Mouse (Mus musculus): ENCODE data around the gene Sort1. TPM values are rescaled to one million over a fixed set of nuclear protein-coding genes. Genes with fewer than 3 reads are reported as not detected.
A peak's percentile ranks its signal among the peaks of the same experiment; 100 is the strongest.

The Sort1 gene
- polyA plus RNA-seq, 1 experiment from 2014 or later, result 6.4 TPM

DNA sequence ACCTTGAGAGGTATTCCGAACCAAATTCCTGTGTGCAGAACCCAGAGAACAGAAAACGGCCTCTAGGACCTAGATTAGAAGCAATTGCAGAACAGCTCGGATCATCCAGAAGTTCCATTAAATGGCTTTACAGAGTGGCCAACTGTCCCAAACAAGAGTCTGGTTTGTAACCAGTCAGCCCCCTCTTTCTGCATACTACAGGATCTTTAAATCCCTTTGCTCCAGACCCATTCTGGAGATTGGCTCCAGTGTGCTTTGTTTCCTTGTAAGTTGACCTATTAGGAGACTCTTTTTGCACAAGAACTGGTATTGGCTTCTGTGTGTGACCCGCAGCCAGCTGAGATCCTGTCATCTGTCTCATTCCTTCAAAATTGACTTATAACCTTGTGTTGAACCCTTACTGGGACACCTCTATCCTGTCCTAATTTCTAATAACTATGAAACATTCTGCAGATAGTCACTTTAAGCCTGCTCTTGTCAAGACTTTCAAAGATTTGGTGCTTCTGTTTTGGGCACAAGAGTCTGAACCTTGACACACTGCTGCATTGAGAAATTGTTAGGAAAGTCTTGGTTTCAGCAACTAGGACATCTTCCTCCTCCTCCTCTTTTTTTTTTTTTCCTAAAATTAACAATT is 1.3 kb downstream of the Sort1 start:
- ATAC-seq (ENCODE audit: insufficient number of reproducible peaks, insufficient read depth, low FRiP score, low TSS enrichment, low read depth), result no peak
- Histone ChIP-seq H3K27me3 (no peaks in the 10 kb centered on the region), H3K4me2 (peak overlapping the region; percentile 95), H3K9ac (peak overlapping the region; percentile 85), H3K4me3 (peak overlapping the region; percentile 83), H3K27ac (no peak overlapping the region), H3K9me3 (no peaks in the 10 kb centered on the region), H3K36me3 (no peaks in the 10 kb centered on the region), H3K4me1 (peaks cover 52% of the 10 kb centered on the region)
- WGBS, result 44% methylated on average over 4 of the region's 4 CpGs

DNA sequence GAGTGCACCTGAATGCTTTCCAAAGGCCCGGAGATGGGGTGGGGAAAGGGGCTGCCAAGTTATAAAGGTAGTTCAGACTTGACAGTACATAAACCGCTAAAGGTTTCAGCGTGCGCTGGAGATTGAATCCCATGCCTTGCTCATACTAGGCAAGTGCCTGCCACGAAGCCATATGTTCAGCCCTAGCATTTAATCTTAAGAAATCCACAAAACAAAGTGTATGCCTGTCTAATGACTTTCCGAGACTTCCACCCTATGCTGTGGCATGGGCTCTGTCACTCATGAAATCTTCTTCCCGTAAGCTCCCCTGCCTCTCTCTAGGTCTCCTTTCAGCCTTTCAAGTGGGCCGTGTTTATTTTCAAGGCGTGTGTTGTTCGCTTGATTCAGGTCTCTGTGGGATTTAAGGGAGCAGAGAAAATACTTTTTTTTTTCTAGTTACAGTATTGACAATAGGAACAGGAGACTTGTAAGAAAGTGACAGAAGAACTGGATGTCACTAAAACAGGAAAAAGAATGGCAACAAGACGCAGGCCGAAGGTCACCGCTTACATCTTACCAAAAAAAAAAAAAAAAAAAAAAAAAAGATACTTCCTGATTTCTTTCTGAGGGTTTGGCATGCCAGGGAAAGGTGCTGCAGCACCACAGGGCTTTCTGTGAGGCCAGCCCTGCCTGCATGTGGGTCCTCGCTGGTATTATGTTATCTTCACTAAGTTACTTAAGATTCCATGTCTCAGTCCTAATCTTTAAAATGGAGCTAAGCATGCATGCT is 3.0 kb downstream of the Sort1 start:
- peaks cover 52% of the 10 kb centered on the region for H3K4me1 ChIP-seq
- H3K27me3 ChIP-seq, result no peaks in the 10 kb centered on the region
- no peak overlapping the region for H3K27ac ChIP-seq
- WGBS, result 61% methylated on average over 14 of the region's 14 CpGs
- H3K9me3 ChIP-seq, result no peaks in the 10 kb centered on the region
- no peaks in the 10 kb centered on the region for H3K36me3 ChIP-seq
- ATAC-seq (ENCODE audit: insufficient number of reproducible peaks, insufficient read depth, low FRiP score, low TSS enrichment, low read depth), result no peak
- H3K4me2 ChIP-seq, result no peak overlapping the region
- H3K9ac ChIP-seq, result peak overlapping the region; percentile 37; the same call in 1 of the 2 replicates
- H3K4me3 ChIP-seq, result no peak overlapping the region

DNA sequence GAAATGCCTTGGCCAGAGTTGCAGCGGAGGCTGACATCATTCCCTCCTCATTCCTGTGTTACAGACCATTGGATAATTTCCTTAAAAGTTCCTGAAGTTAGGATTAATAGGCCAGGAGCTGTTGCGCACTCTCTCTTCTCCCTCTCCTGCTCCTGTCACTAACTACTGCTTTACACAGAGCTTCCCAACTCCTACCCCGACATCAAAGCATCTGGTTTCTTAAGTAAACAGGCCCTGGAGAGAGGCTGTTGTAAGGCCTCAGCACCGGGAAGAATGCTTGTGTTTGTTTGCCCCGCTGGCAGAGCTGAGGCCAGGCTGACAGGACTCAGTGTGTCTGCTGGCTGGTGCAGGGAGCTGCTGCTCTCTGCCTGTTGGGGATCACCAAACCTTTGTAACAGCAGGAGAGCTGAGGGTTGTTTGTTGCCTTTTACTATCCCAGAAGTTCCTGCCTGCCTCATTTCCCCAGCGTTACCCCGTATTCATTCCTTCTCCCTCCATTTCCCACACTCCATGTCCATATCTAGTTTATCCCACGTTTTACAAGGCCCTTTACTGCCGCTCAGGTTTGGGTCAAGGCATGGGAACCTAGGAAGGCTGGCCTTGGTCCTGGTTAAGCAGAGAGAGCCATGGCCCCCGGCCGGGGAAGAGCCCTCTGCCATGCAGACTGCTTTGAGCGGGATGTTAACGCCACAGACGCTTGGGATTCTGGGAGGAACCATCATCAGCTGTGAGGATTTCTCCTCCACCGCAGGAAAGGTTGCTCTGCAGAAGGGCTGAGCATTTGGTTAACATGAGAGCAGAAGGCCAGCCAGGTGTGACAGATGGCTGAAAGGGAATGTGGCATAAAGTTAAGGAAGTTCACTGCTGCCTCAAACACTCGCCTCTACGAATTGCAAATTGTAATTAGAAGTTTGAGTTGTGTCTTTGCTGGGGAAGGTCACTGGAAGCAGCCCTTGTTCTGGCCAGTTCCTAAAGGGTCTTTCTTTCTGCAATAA is 4.2 kb downstream of the Sort1 start:
- peaks cover 46% of the 10 kb centered on the region for H3K4me1 ChIP-seq
- H3K27me3 ChIP-seq, result no peaks in the 10 kb centered on the region
- H3K27ac ChIP-seq, result peak overlapping the region; percentile 52
- no peak overlapping the region for H3K4me3 ChIP-seq
- no peaks in the 10 kb centered on the region for H3K9me3 ChIP-seq
- peak overlapping the region; percentile 37 for H3K9ac ChIP-seq
- H3K36me3 ChIP-seq, result no peaks in the 10 kb centered on the region
- ATAC-seq (ENCODE audit: insufficient number of reproducible peaks, insufficient read depth, low FRiP score, low TSS enrichment, low read depth), result no peak
- 24% methylated on average over 17 of the region's 17 CpGs for WGBS
- H3K4me2 ChIP-seq, result peak overlapping the region; percentile 28

DNA sequence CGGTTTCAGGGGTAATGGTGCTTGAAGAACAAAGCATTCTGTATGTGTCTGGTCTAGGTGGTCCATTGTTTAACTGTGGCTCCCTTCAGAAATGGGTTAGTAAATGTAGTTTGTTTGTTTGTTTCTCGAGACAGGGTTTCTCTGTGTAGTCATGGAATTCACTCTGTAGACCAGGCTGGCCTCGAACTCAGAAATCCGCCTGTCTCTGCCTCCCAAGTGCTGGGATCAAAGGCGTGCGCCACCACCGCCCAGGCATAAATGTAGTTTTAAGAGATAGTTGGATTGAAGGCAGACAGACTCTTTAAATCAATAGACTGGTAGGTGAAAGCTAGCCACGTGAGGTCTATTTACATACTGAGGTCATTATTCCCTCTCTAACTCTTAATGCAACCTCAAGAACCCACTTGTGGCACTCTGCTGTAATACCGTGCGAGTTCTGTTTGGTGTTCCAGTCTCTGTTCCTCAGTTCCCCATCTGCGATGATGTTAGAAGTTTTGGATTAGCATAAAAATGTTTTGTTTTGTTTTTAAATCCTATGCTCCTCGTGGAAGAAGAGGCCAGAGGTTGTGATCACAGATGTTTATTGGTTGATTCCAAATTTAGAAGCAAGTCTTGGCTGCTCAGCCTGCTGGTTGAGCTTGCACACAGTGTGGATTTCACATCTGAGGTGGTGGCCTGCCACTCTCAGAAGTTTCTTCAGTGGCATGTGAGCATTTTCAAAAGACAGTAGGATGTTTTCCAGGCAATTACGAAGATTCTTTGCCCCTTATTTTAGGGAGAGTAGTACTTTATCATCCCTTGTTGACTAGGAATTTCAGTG is 5.6 kb downstream of the Sort1 start:
- no peak overlapping the region for H3K4me3 ChIP-seq
- no peaks in the 10 kb centered on the region for H3K9me3 ChIP-seq
- no peaks in the 10 kb centered on the region for H3K27me3 ChIP-seq
- no peak overlapping the region for H3K9ac ChIP-seq
- ATAC-seq (ENCODE audit: insufficient number of reproducible peaks, insufficient read depth, low FRiP score, low TSS enrichment, low read depth), result no peak
- H3K4me2 ChIP-seq, result no peak overlapping the region
- H3K36me3 ChIP-seq, result no peaks in the 10 kb centered on the region
- peaks cover 47% of the 10 kb centered on the region for H3K4me1 ChIP-seq
- 80% methylated on average over 13 of the region's 13 CpGs for WGBS
- H3K27ac ChIP-seq, result no peak overlapping the region

- H3K9me3 ChIP-seq, result no peaks in the 10 kb centered on the region
- ATAC-seq (ENCODE audit: insufficient number of reproducible peaks, insufficient read depth, low FRiP score, low TSS enrichment, low read depth), result no peak
- H3K4me1 ChIP-seq, result peaks cover 48% of the 10 kb centered on the region
- H3K36me3 ChIP-seq, result no peaks in the 10 kb centered on the region
- WGBS, result 72% methylated on average over 17 of the region's 17 CpGs
- no peak overlapping the region for H3K9ac ChIP-seq
- H3K4me3 ChIP-seq, result no peak overlapping the region
- no peaks in the 10 kb centered on the region for H3K27me3 ChIP-seq
- H3K27ac ChIP-seq, result no peak overlapping the region
- no peak overlapping the region for H3K4me2 ChIP-seq
Observed at GRCm38 (mm10) chr3:108291036-108291799, 7.3 kb downstream of the Sort1 start.

GRCm38 (mm10) chr3:108294398-108294797 is 10.5 kb downstream of the Sort1 start:
- Histone ChIP-seq H3K4me3 (no peak overlapping the region), H3K4me1 (peaks cover 31% of the 10 kb centered on the region), H3K27me3 (no peaks in the 10 kb centered on the region), H3K36me3 (no peaks in the 10 kb centered on the region), H3K4me2 (no peak overlapping the region), H3K9ac (no peak overlapping the region), H3K9me3 (no peaks in the 10 kb centered on the region), H3K27ac (peak overlapping the region; percentile 28; the same call in 1 of the 2 replicates)
- no peak for ATAC-seq (ENCODE audit: insufficient number of reproducible peaks, insufficient read depth, low FRiP score, low TSS enrichment, low read depth)
- 43% methylated on average over 2 of the region's 2 CpGs for WGBS

DNA sequence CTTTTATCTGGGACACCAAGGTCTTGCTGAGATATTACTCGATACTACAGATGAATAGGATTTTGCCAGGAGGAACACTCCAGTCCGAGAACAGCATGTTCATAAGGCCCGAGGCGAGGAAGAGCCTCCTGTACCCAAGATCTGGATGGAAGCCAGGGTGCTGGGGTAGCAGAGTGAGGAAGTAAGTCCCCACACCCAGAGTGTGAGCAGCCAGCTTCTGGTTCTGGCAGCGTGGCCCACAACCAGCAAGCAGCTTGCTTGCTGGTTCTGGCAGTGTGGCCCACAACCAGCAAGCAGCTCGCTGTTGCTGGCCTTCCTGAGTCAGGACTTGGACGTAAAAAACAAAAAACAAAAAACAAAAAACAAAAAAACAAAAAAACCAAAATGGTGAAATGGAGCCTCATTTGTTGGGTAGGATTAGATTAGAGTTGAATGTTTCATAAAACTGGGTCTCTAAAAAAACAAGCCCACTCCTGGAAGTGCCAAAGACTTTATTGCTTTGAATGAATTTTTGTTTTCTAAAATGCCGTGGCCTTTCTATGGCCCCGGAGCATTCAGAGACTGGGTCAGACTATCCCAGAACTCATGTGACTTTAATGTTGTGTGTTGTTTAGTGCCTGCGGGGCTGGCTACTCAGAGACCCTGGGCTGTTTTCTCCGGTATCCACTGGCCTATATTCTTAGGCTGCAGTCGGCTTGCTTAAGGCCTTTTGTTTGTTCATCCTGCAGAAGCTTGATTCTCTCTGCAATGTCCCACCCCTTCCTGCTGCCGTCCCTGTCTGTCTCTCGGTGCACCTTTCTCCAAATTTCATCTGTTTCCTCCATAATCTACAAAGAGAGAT is 11.7 kb downstream of the Sort1 start:
- 39% methylated on average over 14 of the region's 14 CpGs for whole genome bisulfite sequencing
- no peak for ATAC-seq (ENCODE audit: insufficient number of reproducible peaks, insufficient read depth, low FRiP score, low TSS enrichment, low read depth)
- Histone ChIP-seq H3K27me3 (no peaks in the 10 kb centered on the region), H3K9ac (no peak overlapping the region), H3K36me3 (no peaks in the 10 kb centered on the region), H3K9me3 (no peaks in the 10 kb centered on the region), H3K27ac (peak overlapping the region; percentile 68), H3K4me3 (0 out of 2 replicates have a peak overlapping the region, but pooled peaks have one; percentile 1), H3K4me1 (peaks cover 31% of the 10 kb centered on the region), H3K4me2 (peak overlapping the region; percentile 34)

DNA sequence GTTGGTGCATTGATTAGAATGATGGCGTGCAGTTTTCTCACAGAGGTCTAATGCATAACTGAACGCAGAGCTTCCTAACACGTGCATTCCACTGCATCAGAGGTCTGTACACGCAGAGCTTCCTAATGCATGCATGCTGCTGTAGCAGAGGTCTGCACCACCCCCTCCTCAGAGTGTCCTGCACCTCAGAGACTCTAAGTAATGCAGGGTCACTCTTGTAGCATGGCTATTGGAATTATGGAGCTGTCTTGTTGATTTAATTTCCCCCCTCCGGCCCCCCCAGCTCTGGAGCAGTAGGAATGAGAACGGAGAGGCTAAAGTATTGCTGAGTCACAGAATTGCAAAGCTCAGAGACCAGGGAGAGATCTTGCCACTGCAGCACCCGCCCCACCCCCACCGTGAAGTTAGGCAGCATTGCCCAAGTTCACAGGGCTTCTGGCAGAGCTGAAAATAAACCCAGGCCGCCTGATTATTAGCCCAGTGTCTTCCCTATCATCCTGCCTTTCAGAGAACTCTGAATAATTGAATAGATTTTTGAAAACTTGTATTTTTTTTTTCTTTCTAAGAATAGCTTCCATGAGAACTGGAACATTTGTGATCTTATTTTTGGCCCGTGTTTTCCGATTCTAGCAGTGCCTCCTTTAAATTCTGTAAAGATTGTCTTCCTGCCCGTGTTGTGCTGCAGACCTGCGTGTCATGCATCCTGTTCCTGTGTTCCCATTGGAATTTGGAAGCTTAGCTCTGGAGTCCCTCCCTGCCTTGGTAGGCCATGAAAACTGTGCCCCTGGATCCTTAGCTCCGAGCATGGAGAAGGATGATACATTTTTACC is 12.6 kb downstream of the Sort1 start:
- Histone ChIP-seq H3K4me3 (0 out of 2 replicates have a peak overlapping the region, but pooled peaks have one; percentile 1), H3K9me3 (no peaks in the 10 kb centered on the region), H3K36me3 (no peaks in the 10 kb centered on the region), H3K4me2 (peak overlapping the region; percentile 34), H3K4me1 (peaks cover 31% of the 10 kb centered on the region), H3K27me3 (no peaks in the 10 kb centered on the region), H3K9ac (no peak overlapping the region), H3K27ac (peak overlapping the region; percentile 68)
- WGBS, result 11% methylated on average over 14 of the region's 14 CpGs
- ATAC-seq (ENCODE audit: insufficient number of reproducible peaks, insufficient read depth, low FRiP score, low TSS enrichment, low read depth), result no peak

DNA sequence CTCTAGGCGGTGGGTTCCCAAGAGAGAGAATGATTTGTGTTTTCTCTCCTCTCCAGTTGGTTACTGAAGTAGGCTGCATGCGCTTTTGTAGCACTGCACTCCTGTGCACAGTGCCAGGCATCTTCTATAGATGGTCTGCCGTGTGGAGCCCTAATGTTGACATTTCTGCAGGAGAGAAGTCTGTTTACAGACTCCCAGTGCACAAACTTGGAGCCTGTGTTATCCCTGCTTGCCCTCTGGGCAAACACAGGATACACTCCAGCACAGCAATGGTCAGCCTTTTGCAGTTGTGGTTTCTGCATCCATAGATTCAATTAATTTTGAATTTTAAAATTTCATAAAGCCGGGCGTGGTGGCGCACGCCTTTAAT is 13.2 kb downstream of the Sort1 start:
- Histone ChIP-seq H3K9me3 (no peaks in the 10 kb centered on the region), H3K4me1 (peaks cover 31% of the 10 kb centered on the region), H3K4me3 (no peak overlapping the region), H3K27me3 (no peaks in the 10 kb centered on the region), H3K9ac (no peak overlapping the region), H3K36me3 (no peaks in the 10 kb centered on the region), H3K27ac (peak overlapping the region; percentile 68), H3K4me2 (peak overlapping the region; percentile 34; the same call in 1 of the 2 replicates)
- WGBS, result 71% methylated on average over 7 of the region's 7 CpGs
- ATAC-seq (ENCODE audit: insufficient number of reproducible peaks, insufficient read depth, low FRiP score, low TSS enrichment, low read depth), result no peak

All from embryonic facial prominence, embryonic 13.5 days (tissue).